Mouse (Mus musculus): ENCODE data around the gene Bola1.

Gene Bola1

DNA sequence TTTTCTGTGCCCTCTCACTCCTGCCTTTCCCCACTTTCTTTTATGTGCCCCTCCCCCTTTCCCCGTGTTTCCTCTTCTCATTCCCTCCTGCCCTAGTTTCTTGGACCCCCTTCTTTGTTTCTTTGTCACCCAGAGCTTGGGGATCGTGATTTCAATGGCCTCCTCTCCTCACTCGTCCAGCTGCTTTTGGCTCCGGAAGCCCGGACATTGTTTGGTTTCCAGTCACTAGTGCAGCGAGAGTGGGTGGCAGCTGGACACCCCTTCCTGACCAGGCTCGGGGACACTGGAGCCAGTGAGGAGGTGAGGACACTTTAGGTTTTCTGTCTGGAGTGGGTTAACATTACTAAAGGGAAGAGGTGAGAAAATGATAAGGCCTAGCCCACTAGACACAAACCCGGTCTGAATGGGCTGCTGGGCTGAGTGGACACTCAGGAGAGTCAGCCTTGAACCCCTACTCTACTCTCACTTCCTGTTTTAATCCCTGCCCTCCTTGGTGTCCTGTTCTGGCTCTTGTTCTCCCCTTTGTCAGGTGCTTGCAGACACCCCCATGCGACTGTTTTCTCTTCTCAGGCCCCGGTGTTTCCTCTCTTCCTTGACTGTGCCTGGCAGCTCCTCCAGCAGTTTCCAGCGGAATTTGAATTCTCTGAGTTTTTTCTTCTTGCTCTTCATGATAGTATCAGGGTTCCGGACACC is 50.9 kb downstream of the Bola1 start:
- in situ Hi-C loops (cut with MboI; ENCODE audit: low pct_unique_long_range_greater_than_20kb in 1 of 2, low sequenced_read_pairs in 2 of 2, unreplicated experiment in 1 of 2) = no loop called here

DNA sequence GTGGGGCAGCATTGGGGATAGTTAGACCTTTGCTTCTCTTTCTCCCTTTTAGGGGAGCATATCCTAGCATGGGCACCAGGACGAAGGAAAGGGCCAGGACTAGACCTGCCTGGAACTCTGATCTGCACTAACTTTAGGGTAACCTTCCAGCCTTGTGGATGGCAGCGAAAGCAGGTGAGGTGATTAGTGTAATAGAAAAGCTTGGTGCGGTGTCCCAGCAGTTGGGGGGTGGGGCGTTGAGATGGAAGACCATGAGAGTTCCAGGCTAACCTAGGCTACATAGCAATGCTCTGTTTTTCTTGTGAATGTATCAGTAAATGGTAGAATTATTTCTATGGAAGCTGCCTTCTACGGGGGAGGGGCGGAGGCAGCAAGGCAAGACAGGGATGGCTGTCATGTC is 56.5 kb downstream of the Bola1 start:
- in situ Hi-C loops (cut with MboI; ENCODE audit: low pct_unique_long_range_greater_than_20kb in 1 of 2, low sequenced_read_pairs in 2 of 2, unreplicated experiment in 1 of 2) = no loop called here

DNA sequence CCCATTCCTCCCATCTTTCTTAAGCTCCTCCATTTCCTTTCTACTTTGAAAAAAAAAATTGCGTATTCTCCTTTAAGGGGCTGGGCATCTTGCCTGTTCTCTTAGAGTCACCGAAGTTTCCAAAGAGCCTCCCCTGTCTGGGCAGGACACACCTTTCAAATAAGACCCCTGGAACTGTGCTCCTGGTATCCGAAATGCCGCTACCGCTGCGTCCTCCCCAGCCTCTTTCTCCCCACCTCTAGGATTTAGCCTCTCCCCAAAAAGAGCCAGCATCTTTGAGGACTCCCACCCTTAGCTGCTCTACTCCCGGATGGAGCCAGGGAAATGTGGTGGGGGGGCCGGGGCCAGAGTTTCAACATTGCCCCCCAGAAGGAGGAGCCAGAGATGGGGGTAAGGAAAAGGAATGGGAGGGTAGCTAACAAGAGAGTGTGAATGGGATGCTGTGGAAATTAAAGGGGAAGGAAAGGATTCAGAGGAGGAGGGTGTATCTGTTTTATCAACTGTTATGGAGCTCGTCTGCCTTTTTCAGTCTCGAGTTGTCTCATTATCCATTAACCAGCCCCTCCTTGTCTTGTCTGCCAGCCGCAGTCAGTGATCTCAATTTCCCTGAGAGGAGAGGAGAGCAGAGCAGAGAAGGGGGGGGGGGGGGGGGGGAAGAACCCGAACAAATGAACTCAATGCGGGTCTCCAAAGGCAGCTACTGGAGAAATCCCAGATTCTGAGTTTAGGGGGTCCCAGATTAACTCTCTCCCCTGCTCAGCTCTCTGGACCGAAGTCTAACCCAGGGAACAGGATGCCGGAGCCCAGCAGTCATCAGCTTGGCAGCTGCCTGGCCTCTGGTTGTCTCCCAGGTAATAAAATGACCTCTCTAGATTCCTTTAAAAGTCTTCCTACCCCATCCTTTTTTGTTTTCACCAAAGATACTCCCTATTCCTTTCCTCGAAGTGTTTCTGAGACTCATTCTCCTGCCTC is 57.4 kb downstream of the Bola1 start, which contains the start of gene Mtmr11:
Mtmr11 (plus strand) TSS at position 136 of the 972 bp plus-strand sequence.
- in situ Hi-C loops (cut with MboI; ENCODE audit: low pct_unique_long_range_greater_than_20kb in 1 of 2, low sequenced_read_pairs in 2 of 2, unreplicated experiment in 1 of 2) = no loop called here

DNA sequence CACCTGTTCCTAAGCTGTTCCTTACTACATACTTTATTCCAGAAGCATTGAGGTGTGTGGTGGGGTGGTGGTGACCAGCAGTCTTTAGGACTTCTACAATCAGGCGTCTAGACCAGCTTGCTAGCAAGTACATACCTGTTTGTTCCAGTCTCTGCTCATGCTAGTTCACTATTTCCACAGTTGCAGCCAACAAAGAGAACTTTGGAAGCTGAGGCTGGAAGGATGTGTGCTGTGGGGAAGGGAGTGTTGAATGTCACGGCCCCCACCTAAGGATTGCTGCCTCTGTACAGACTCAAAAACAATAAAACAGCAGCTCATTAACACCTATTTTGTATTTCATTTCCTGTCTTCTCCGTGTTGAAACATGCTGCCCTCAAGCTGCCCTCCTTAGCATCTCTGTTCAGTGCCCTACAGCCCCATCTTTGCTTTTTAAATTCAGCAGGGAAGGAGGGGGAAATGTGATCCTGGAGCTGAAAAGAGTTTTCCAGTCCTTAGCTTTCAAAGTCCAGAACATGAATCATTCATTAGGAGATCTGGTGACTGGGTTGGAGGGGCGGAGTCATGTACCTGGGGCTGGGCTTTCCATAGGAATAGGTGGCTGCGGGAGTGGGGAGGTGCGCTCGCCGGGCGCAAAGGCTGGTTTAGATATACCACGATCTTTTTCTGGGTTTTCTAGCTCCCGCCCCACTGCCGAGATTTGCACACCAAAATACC is 58.5 kb downstream of the Bola1 start:
- in situ Hi-C loops (cut with MboI; ENCODE audit: low pct_unique_long_range_greater_than_20kb in 1 of 2, low sequenced_read_pairs in 2 of 2, unreplicated experiment in 1 of 2) = no loop called here

DNA sequence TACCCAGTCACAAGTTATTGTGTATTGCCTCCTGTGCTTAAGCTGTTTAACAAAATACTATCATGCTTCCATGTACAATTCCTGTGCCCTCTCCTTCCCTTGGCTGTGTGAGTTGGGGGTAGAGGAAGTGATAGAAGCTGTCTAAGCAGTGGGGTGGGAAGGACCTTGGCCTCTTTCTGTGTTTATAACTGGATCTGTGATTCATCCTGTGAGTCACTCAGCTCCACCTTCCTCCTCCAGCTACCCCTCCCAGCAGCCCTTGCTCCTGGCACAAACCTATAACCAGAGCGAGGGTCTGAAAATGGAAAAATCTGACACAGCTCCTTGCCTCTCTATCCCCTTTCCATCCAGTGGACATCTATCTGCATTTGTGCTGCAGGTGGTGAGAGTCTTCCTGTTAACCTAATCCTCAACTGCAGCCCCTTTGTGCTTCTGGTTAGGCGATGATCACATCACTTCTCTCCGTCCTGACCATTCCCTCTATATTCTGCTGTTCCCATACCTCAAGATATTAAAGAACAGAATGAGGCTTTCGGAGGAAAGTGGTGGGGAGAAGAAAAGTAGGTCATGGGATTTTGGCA is 59.2 kb downstream of the Bola1 start:
- in situ Hi-C loops (cut with MboI; ENCODE audit: low pct_unique_long_range_greater_than_20kb in 1 of 2, low sequenced_read_pairs in 2 of 2, unreplicated experiment in 1 of 2) = no loop called here

DNA sequence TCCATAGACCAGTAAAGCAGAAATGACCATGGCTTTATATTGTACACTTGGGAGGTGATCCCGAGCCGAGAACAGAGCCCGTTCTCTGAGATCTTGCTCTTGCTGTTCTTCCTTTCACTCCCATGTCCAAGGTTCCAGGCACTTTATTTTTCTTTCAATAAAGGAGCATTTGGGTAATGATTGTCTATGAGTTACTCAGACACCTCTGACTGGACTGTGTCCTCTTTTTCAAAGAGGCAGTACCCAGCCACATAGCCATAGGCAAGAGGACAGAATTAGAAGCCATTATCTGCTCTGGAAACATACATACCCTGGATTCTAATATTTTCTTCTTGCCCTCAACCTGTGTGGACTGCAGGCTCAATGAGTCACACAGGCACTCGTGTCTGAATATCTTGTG is 59.7 kb downstream of the Bola1 start:
- in situ Hi-C loops (cut with MboI; ENCODE audit: low pct_unique_long_range_greater_than_20kb in 1 of 2, low sequenced_read_pairs in 2 of 2, unreplicated experiment in 1 of 2) = loop anchor here in 1 of 2 experiments (5.0 to 10.0 kb wide), 2 partner anchors 65 to 88 kb away; no protein-coding TSS in a partner anchor

DNA sequence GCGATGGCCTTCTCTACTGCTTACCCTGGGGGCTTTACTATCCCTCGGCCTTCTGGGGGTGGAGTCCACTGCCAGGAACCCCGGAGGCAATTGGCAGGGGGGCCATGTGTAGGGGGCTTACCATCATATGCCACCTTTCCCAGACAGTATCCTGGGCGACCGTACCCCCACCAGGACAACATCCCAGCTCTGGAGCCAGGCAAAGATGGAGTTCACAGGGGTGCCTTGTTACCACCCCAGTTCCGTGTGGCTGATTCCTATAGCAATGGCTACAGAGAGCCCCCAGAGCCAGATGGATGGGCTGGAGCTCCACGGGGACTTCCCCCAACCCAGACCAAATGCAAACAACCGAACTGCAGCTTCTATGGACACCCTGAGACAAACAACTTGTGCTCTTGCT is 64.0 kb downstream of the Bola1 start:
- in situ Hi-C loops (cut with MboI; ENCODE audit: low pct_unique_long_range_greater_than_20kb in 1 of 2, low sequenced_read_pairs in 2 of 2, unreplicated experiment in 1 of 2) = loop anchor here in 1 of 2 experiments (5.0 to 10.0 kb wide), 2 partner anchors 61 to 83 kb away; no protein-coding TSS in a partner anchor

DNA sequence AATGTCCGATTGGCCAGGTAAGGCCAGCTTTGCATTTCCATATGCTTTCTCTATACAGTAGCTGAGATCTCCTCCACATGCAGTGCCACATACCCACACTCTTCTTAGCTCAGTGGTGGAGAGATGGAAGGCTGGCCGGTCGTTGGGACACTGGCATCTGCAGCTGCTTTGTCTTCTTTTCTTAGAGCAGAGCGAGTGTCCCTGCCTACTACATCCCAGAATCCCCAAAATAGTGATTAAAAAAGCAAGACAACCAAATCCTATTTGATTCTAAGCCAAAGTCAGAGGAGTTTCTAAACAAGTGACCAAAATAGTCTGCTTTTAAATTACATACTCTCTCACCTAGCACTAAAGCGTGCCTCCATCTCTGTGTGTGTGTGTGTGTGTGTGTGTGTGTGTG is 66.9 kb downstream of the Bola1 start:
- in situ Hi-C loops (cut with MboI; ENCODE audit: low pct_unique_long_range_greater_than_20kb in 1 of 2, low sequenced_read_pairs in 2 of 2, unreplicated experiment in 1 of 2) = loop anchor here in 1 of 2 experiments (10.0 kb wide), 1 partner anchor 58 kb away; no protein-coding TSS in a partner anchor

DNA sequence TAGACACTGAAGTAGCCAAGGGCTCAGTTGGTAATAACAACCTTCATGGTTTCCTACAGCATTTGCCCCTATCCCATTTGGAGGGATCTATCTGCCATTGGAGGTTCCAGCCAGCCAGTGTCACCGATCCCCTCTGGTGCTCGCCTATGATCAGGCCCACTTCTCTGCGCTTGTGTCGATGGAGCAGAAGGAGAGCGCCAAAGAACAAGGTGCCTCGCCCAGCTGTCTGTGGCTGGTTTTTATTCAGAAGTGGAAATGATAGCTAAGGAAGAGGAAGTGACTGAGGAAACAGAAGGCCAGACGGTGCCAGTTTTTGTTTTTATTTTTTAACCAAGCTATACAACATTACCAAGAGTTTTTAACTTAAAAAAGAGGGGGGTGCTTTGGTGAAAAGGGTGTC is 67.7 kb downstream of the Bola1 start:
- in situ Hi-C loops (cut with MboI; ENCODE audit: low pct_unique_long_range_greater_than_20kb in 1 of 2, low sequenced_read_pairs in 2 of 2, unreplicated experiment in 1 of 2) = loop anchor here in 1 of 2 experiments (10.0 kb wide), 1 partner anchor 57 kb away; no protein-coding TSS in a partner anchor

DNA sequence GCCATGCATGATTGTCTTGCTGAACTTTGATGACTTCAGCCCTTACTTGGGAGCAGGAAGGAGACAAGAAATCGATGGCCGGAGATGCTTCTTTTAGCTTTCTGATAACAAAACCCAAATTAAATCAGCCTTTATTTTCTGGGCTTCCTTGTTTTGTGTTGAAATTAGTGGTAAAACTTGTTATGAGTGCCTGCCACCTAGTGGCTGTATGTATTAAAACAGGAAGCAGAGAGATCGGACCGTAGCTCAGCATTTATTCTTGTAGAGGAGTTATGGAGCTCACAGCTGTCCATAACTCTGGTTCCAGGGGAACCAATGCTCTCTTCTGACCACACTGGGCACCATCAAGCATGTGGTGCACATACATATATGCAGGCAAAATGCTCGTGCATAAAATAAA is 71.6 kb downstream of the Bola1 start:
- in situ Hi-C loops (cut with MboI; ENCODE audit: low pct_unique_long_range_greater_than_20kb in 1 of 2, low sequenced_read_pairs in 2 of 2, unreplicated experiment in 1 of 2) = no loop called here
